Mouse (Mus musculus): ENCODE measurements around the gene Rsl1d1.

Gene Rsl1d1

DNA sequence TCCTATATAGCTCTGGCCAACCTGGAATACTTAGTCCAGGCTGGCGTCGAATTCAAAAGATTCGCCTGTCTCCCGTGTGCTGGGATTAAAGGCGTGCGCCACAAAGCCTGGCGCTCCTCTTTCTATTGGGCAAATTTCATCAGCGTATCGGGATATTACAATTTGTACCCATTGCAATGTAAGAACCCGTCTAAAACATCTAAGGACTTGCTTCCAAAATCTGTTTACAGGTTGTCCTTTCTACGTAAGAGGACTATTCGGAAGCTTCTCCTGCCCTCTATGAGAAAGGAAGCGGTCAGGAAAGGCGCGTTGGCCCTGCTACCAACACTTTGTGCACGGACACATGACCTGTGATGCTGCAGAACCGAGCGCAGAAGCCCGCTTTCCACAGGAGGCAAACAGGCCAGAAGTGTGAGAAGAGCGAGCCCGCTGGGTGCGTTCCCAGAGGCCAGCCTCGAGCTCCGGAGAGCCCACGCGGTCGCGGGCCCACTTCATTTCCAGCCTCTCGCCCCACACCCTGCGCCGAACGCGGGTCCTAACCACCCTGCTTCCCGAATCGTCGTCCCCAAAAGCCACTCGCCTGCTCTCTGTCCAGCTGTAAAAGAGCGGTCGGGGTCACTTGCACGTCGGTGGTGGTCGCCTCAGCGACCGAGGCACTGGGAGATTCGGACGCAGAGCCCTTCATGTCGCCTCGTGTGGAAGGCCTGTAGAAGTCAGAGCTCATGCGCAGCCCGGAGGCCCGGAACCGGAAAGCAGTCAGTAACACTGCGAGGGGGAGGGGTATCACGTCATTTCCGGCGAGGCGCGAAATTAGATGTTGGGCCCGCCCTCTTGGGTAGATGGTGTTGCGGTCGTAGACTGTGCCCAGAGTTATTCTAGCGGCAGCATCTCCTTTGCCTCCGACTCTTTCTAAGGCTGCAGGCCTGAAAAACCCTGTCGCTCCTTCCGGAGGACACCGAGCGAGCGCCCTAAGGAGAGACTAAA is at the start of gene Rsl1d1:
Rsl1d1 (minus strand) TSS at position 761 of the 984 bp plus-strand sequence.
- in situ Hi-C loops (cut with MboI; ENCODE audit: low pct_unique_long_range_greater_than_20kb in 1 of 2, low sequenced_read_pairs in 2 of 2, unreplicated experiment in 1 of 2), result no loop called here

- in situ Hi-C loops (cut with MboI; ENCODE audit: low pct_unique_long_range_greater_than_20kb in 1 of 2, low sequenced_read_pairs in 2 of 2, unreplicated experiment in 1 of 2), result no loop called here
These were observed 44.7 kb upstream of the Rsl1d1 start for GRCm38 (mm10) chr16:11247791-11248190.

DNA sequence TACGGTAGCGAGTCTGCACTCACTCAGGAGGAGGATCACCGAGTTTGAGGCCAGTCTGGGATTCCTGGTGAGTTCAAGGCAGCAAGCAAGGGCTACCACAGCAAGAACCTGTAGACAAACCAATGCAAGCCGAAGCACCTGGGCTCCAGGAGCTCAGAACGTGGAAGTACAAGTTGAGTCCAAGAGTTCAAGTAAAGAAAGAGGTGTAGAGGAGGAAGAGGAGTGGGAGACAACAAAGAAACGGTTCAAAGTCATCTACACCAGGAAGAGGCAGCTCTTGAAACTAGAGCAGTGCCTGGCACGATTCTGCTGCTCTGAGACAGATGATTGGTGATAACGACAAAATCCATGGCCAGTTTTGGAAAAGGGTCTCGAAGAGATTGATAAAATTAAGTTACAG is 42.6 kb upstream of the Rsl1d1 start:
- in situ Hi-C loops (cut with MboI; ENCODE audit: low pct_unique_long_range_greater_than_20kb in 1 of 2, low sequenced_read_pairs in 2 of 2, unreplicated experiment in 1 of 2), result no loop called here

DNA sequence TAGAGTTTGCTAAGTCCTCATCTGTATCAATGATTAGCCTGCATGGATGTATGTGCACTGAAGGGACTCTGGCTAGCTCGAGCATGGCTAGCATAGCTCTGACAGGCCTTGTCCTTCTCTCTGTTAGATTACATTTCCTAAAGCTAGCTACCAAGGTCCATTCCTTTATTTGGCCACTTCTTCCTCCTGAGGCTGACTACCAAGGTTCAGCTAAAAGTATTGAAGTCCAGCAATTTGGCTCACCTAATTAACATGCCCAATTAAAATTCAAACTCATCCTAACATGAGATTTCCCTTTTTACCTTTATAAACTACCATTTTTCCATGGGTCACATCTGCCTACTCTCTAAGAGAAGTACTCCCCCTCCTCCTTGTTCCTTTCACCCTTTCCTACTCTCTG is 39.3 kb upstream of the Rsl1d1 start:
- in situ Hi-C loops (cut with MboI; ENCODE audit: low pct_unique_long_range_greater_than_20kb in 1 of 2, low sequenced_read_pairs in 2 of 2, unreplicated experiment in 1 of 2), result no loop called here

DNA sequence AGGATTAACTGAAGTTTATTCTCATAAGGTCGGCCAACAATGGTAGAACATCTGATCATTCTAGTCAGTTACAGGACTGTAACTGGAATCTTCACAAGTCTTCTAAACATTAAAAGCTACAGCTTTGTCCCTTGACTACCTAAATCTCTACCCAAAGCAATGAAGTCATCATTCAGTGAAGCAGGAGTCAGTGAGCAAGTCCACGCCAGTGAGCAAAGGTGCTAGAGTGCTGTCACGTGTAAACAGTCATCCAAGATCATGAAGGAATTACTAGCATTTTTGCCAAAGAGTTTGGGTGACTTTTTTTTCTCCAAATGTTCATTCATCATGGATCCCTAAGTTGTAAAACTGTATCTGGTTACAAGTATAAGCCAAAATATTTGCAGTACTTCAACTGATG is 14.7 kb upstream of the Rsl1d1 start:
- in situ Hi-C loops (cut with MboI; ENCODE audit: low pct_unique_long_range_greater_than_20kb in 1 of 2, low sequenced_read_pairs in 2 of 2, unreplicated experiment in 1 of 2), result no loop called here

GRCm38 (mm10) chr16:11203600-11204390 is 664 bp upstream of the Rsl1d1 start:
- in situ Hi-C loops (cut with MboI; ENCODE audit: low pct_unique_long_range_greater_than_20kb in 1 of 2, low sequenced_read_pairs in 2 of 2, unreplicated experiment in 1 of 2), result no loop called here

- in situ Hi-C loops (cut with MboI; ENCODE audit: low pct_unique_long_range_greater_than_20kb in 1 of 2, low sequenced_read_pairs in 2 of 2, unreplicated experiment in 1 of 2), result no loop called here
These were observed 1.3 kb downstream of the Rsl1d1 start for GRCm38 (mm10) chr16:11201740-11202394.

DNA sequence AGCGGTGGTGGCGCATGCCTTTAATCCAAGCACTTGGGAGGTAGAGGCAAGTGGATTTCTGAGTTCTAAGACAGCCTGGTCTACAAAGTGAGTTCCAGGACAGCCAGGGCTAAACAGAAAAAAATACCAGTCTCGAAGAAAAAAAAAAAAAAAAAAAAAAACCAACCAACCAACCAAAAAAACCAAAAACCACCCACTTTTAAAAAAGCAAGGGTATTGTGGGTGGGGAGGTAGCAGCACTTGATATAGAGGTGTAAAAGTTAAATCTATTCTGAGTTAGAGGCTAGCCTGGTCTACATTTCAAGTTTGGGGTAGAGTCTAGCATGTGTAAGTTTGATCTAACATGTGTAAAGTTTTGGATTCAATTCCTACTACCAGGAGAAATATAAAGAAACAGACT is 2.9 kb downstream of the Rsl1d1 start:
- in situ Hi-C loops (cut with MboI; ENCODE audit: low pct_unique_long_range_greater_than_20kb in 1 of 2, low sequenced_read_pairs in 2 of 2, unreplicated experiment in 1 of 2), result no loop called here

- in situ Hi-C loops (cut with MboI; ENCODE audit: low pct_unique_long_range_greater_than_20kb in 1 of 2, low sequenced_read_pairs in 2 of 2, unreplicated experiment in 1 of 2), result no loop called here
These were observed 4.7 kb downstream of the Rsl1d1 start for GRCm38 (mm10) chr16:11198467-11198866.

GRCm38 (mm10) chr16:11197052-11197451 is 6.1 kb downstream of the Rsl1d1 start:
- in situ Hi-C loops (cut with MboI; ENCODE audit: low pct_unique_long_range_greater_than_20kb in 1 of 2, low sequenced_read_pairs in 2 of 2, unreplicated experiment in 1 of 2), result no loop called here

DNA sequence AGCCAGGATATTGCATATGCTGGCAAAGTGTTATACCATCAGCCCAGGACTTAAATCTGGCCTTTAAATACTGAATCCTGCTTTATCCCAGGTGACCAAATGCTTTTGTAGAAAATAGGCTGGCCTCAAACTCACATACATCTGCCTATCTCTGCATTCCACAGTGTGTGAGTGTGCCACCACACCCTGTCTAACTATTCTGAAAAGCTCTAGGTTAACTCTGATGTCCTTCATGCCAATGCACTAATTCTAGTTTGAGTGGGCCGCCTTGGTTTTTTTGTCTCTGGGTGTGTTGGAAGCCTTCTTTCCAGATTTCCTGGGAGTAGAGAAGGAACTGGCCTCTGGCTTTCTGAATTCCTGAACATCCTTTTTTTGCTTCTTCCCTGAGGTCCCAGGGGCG is 9.9 kb downstream of the Rsl1d1 start:
- in situ Hi-C loops (cut with MboI; ENCODE audit: low pct_unique_long_range_greater_than_20kb in 1 of 2, low sequenced_read_pairs in 2 of 2, unreplicated experiment in 1 of 2), result no loop called here

GRCm38 (mm10) chr16:11190150-11190549 is 13.0 kb downstream of the Rsl1d1 start:
- in situ Hi-C loops (cut with MboI; ENCODE audit: low pct_unique_long_range_greater_than_20kb in 1 of 2, low sequenced_read_pairs in 2 of 2, unreplicated experiment in 1 of 2), result no loop called here

DNA sequence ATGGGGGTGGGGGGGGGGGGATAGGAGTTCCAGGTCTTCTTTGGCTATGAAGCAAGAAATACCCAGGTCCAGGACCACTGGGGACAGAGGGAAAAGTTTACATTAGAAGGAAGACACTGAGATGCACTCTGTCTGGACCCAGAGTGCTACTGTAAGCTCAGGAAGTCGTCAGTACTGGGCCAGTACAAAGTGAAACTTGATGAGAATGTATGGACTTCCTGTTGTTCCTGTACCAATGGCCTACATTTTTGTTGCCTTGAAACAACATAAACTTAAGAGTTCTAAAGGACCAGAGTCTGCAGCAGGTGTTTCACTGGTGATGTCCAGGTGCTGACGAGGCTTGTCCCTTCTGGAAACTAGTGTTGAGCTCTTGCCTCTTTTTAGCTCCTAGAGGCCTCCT is 25.7 kb downstream of the Rsl1d1 start:
- in situ Hi-C loops (cut with MboI; ENCODE audit: low pct_unique_long_range_greater_than_20kb in 1 of 2, low sequenced_read_pairs in 2 of 2, unreplicated experiment in 1 of 2), result no loop called here

- in situ Hi-C loops (cut with MboI; ENCODE audit: low pct_unique_long_range_greater_than_20kb in 1 of 2, low sequenced_read_pairs in 2 of 2, unreplicated experiment in 1 of 2), result no loop called here
These were observed 26.3 kb downstream of the Rsl1d1 start for GRCm38 (mm10) chr16:11176884-11177244.

DNA sequence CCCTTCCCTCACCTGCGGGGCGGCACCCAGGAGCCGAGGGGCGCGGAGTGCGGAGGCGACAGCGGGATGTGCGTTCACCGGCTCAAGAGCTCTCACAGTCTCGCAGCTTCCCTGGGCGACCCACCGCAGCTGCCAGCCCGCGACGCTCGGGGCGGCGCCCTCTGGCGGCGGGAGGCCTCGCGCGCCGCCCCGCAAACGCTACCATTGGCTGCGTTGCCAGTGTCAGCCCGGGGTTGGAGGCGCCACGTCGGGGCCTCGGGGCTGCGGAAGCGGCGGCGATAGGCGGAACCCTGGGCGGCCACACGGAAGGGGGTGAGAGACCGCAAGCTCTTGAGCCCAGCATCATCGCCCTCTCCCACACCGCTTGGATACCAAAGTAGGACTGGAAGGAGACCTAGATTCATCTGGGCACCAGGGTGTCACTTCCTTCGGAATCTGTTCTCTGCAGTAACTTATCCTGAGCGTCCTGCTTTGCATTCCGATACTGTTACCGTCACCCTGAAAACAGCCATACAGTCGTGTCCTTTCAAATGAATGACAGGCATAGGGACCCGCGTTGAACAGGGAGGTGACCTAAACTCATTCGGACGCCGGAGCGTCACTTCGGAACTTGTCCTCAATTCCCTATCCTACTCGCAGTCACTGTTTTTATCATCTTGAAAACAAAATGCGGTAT is 26.8 kb downstream of the Rsl1d1 start, which contains the start of gene Zc3h7a:
Zc3h7a (minus strand) TSS at position 186 of the 676 bp plus-strand sequence.
- in situ Hi-C loops (cut with MboI; ENCODE audit: low pct_unique_long_range_greater_than_20kb in 1 of 2, low sequenced_read_pairs in 2 of 2, unreplicated experiment in 1 of 2), result no loop called here

GRCm38 (mm10) chr16:11175489-11176207 is 27.5 kb downstream of the Rsl1d1 start:
- in situ Hi-C loops (cut with MboI; ENCODE audit: low pct_unique_long_range_greater_than_20kb in 1 of 2, low sequenced_read_pairs in 2 of 2, unreplicated experiment in 1 of 2), result no loop called here

DNA sequence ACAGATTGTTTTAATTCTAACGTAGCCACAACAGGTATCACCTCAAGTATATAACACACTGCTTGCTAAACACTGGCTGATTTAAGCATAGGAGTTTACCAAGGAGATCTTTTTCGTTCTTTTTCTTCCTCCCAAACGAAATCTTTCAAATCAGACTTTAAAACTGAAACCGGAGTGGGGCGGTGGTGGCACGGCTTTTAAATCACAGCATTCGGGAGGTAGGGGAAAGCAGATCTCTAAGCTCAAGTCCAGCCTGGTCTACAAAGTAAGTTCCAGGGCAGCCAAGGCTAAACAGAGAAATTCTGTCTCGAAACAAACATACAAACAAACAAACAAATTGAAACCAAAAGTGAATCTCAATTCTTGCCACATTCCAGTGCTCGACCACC is 28.0 kb downstream of the Rsl1d1 start:
- in situ Hi-C loops (cut with MboI; ENCODE audit: low pct_unique_long_range_greater_than_20kb in 1 of 2, low sequenced_read_pairs in 2 of 2, unreplicated experiment in 1 of 2), result no loop called here

DNA sequence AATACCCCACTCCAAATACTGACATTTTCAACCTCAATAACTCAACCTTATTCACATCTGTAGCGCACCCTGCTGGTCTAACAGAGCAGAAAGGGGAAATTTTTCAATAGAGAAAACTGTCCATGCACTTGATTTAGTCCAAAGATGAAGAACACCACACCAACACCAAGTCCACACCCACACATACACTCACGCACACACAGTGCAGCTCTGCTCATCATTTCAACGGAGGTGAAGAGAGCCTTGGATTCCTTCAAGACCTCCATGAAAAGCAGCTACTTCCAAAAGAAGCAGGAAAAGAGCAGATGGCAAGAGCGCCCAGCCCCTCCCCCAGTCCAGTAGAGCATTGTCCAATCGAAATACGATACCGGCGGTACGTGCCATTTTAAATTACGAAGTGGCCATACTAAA is 28.5 kb downstream of the Rsl1d1 start:
- in situ Hi-C loops (cut with MboI; ENCODE audit: low pct_unique_long_range_greater_than_20kb in 1 of 2, low sequenced_read_pairs in 2 of 2, unreplicated experiment in 1 of 2), result no loop called here
